Mouse (Mus musculus) inflammation-experienced regulatory T-cells, adult 6 months (primary cell): ENCODE data around the gene Scd2. TPM values are rescaled to one million over a fixed set of nuclear protein-coding genes. Genes with fewer than 3 reads are reported as not detected.
"Not testable (repeated sequence)": the region's sequence is repeated elsewhere in the genome, so short reads cannot be mapped to it uniquely, and the experiment has no call there.

Experiments
- ATAC-seq: one replicate; pipeline ENCODE4 v1.8.0; 2017
- polyA plus RNA-seq, 3 experiments: library from polyadenylated mRNA; unstranded; fragments of 100-300 nt; shearing (Covaris generic); gene quantifications; one replicate each; pipeline ENCODE4 v1.2.1; 2017

Gene Scd2
- polyA plus RNA-seq, 3 experiments from 2014 or later = 24.8 to 27.3 (median 25.3) TPM

GRCm38 (mm10) chr19:44297862-44298261 lies 4.4 kb downstream of the Scd2 start:
- no peak for ATAC-seq

GRCm38 (mm10) chr19:44299078-44299477 lies 5.6 kb downstream of the Scd2 start:
- ATAC-seq = no peak

- no peak for ATAC-seq
Measured at GRCm38 (mm10) chr19:44299902-44300301, 6.4 kb downstream of the Scd2 start.

GRCm38 (mm10) chr19:44300520-44300919 lies 7.0 kb downstream of the Scd2 start:
- ATAC-seq = no peak

GRCm38 (mm10) chr19:44301176-44301575 lies 7.7 kb downstream of the Scd2 start:
- peak; percentile 63 for ATAC-seq

GRCm38 (mm10) chr19:44301671-44302305 lies 8.3 kb downstream of the Scd2 start:
- no peak for ATAC-seq

- ATAC-seq = no peak
Measured at GRCm38 (mm10) chr19:44302901-44303300, 9.4 kb downstream of the Scd2 start.

GRCm38 (mm10) chr19:44303502-44303901 lies 10.0 kb downstream of the Scd2 start:
- no peak for ATAC-seq

- no peak for ATAC-seq
Measured at GRCm38 (mm10) chr19:44304419-44304818, 10.9 kb downstream of the Scd2 start.

- no peak for ATAC-seq
Measured at GRCm38 (mm10) chr19:44304851-44305510, 11.5 kb downstream of the Scd2 start.

GRCm38 (mm10) chr19:44305701-44306100 lies 12.2 kb downstream of the Scd2 start:
- ATAC-seq = no peak

GRCm38 (mm10) chr19:44306171-44306570 lies 12.7 kb downstream of the Scd2 start:
- ATAC-seq = no peak

GRCm38 (mm10) chr19:44307101-44307914 lies 13.8 kb downstream of the Scd2 start:
- ATAC-seq = no peak

GRCm38 (mm10) chr19:44307915-44308470 lies 14.5 kb downstream of the Scd2 start:
- ATAC-seq = no peak

GRCm38 (mm10) chr19:44308611-44309246 lies 15.3 kb downstream of the Scd2 start:
- no peak for ATAC-seq

GRCm38 (mm10) chr19:44309351-44310154 lies 16.1 kb downstream of the Scd2 start:
- no peak for ATAC-seq

- not testable (repeated sequence) for ATAC-seq
Measured at GRCm38 (mm10) chr19:44310155-44310575, 16.7 kb downstream of the Scd2 start.

- ATAC-seq = peak; percentile 52
Measured at GRCm38 (mm10) chr19:44310814-44311213, 17.3 kb downstream of the Scd2 start.

GRCm38 (mm10) chr19:44311306-44312006 lies 18.0 kb downstream of the Scd2 start:
- ATAC-seq = no peak

GRCm38 (mm10) chr19:44312007-44312360 lies 18.5 kb downstream of the Scd2 start:
- ATAC-seq = no peak

- no peak for ATAC-seq
Measured at GRCm38 (mm10) chr19:44313066-44313465, 19.6 kb downstream of the Scd2 start.
